Mouse (Mus musculus) embryo, embryonic 11 days (tissue): ENCODE results near the gene Olfr73.
"Not testable (repeated sequence)": the region's sequence is repeated elsewhere in the genome, so short reads cannot be mapped to it uniquely, and the experiment has no call there.

Source experiments
- DNase-seq: peaks from one replicate; pipeline ENCODE4 v3.0.0-alpha.2; 2015

Olfr73 gene

GRCm38 (mm10) chr2:88037599-88037998 is at the start of gene Olfr73:
TSS of gene Olfr73 (minus strand) at chr2:88037699.
- DNase-seq, result no peak

- no peak for DNase-seq
These were observed 34.2 kb upstream of the Olfr73 start, which contains the start of gene Olfr1163 for GRCm38 (mm10) chr2:88071730-88072129. TSS of gene Olfr1163 (minus strand) at chr2:88071830.

- DNase-seq, result no peak
These were observed 26.1 kb upstream of the Olfr73 start for GRCm38 (mm10) chr2:88063587-88063986.

- DNase-seq, result no peak
These were observed 13.5 kb upstream of the Olfr73 start, which contains the start of gene Olfr1162 for GRCm38 (mm10) chr2:88051029-88051428. TSS of gene Olfr1162 (minus strand) at chr2:88051129.

GRCm38 (mm10) chr2:88022474-88022873 is 15.0 kb downstream of the Olfr73 start, which contains the start of gene Olfr1161:
TSS of gene Olfr1161 (plus strand) at chr2:88022774.
- DNase-seq, result not testable (repeated sequence)

GRCm38 (mm10) chr2:88007515-88008318 is 29.8 kb downstream of the Olfr73 start, which contains the start of gene Olfr1160:
TSS of gene Olfr1160 (minus strand) at chr2:88008268.
- no peak for DNase-seq

GRCm38 (mm10) chr2:87989813-87990212 is 47.7 kb downstream of the Olfr73 start, which contains the start of gene Olfr1158:
TSS of gene Olfr1158 (plus strand) at chr2:87990113.
- DNase-seq, result no peak
